In the genomic region with DNA sequence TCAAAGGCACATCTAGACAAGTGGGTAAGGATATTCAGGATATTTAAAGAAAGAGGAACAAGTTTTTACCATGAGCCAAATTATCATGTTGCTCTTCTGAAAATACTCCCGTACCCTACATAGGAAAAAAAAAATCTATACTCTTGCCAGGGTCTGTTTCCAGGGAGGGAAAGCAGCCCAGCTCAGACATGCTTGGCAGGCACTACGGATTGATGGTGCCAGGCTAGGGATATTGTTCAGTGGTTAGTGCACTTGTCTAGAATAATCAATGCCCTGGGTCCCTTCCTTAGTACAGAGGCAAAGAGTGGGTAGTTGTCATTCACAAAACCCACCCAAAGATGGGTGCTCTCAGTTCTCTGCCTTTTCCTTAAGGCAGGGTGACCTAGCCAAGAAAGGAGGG, we compare ENCODE assay signal across 12 mouse cellular contexts.
"Had no signal": no experiment of that assay in that cellular context is flagged by ENCODE, and none has a peak within 500 bp of the region (broad histone marks: within the 10 kb centered on the region; RNA-seq: fewer than 3 reads in every experiment).

No protein-coding gene starts in this region.

- H3K27ac ChIP-seq: kidney, embryonic 15.5 days; limb, embryonic 13.5 days; liver, embryonic 14.5 days; midbrain, embryonic 13.5 days; neural tube, embryonic 15.5 days; stomach, embryonic 15.5 days had no signal

- H3K27me3 ChIP-seq: kidney, embryonic 15.5 days; limb, embryonic 13.5 days; midbrain, embryonic 13.5 days; neural tube, embryonic 15.5 days; stomach, embryonic 15.5 days had no signal

- H3K4me2 ChIP-seq: kidney, embryonic 15.5 days; limb, embryonic 13.5 days; midbrain, embryonic 13.5 days; neural tube, embryonic 15.5 days; stomach, embryonic 15.5 days had no signal

- H3K9ac ChIP-seq: kidney, embryonic 15.5 days; limb, embryonic 13.5 days; liver, embryonic 14.5 days; midbrain, embryonic 13.5 days; neural tube, embryonic 15.5 days; stomach, embryonic 15.5 days had no signal

- H3K36me3 ChIP-seq: kidney, embryonic 15.5 days; limb, embryonic 13.5 days; midbrain, embryonic 13.5 days; neural tube, embryonic 15.5 days; stomach, embryonic 15.5 days had no signal

- H3K4me3 ChIP-seq: kidney, embryonic 15.5 days; limb, embryonic 13.5 days; midbrain, embryonic 13.5 days; myocyte; neural tube, embryonic 15.5 days; stomach, embryonic 15.5 days had no signal

- DNase-seq: kidney, postnatal 14 days; left cerebral cortex, postnatal 4 days; lung, adult 18-20 months; thymus, adult 2 months; thymus, postnatal 25 days had no signal

- H3K9me3 ChIP-seq: kidney, embryonic 15.5 days; limb, embryonic 13.5 days; midbrain, embryonic 13.5 days; neural tube, embryonic 15.5 days; stomach, embryonic 15.5 days had no signal

- ATAC-seq: midbrain, embryonic 13.5 days had no signal
